Mouse (Mus musculus) CH12.LX (cell line): Measurements from ENCODE around the gene Slc48a1. TPM values are rescaled to one million over a fixed set of nuclear protein-coding genes. Genes with fewer than 3 reads are reported as not detected.

Experiments used
- DNase-seq: peaks from one replicate; pipeline ENCODE4 v3.0.0-alpha.2; 2013; ENCODE audit errors: extremely low read depth
- H3K27ac ChIP-seq: 2 replicates; pipeline ENCODE4 v1.5.1; 2012; ENCODE audit warnings: low read depth, mild to moderate bottlenecking, control low read depth, moderate library complexity; ENCODE audit not compliant: insufficient read depth
- H3K27me3 ChIP-seq: replicated peaks from 2 replicates; pipeline ENCODE3; 2012; ENCODE audit warnings: inconsistent platforms
- H3K36me3 ChIP-seq, 2 experiments: replicated peaks in 1 of 2; 2 replicates each; pipeline versions ENCODE3 to v1.6.1; 2012; ENCODE audit warnings: inconsistent platforms in 1 of 2, low read length in 1 of 2, mild to moderate bottlenecking in 1 of 2, mixed read lengths in 1 of 2, moderate library complexity in 1 of 2; ENCODE audit not compliant: control insufficient read depth in 1 of 2, insufficient read depth in 1 of 2
- H3K4me1 ChIP-seq, 2 experiments: 2 replicates each; pipeline ENCODE4 v1.6.1; 2012; ENCODE audit warnings: inconsistent platforms in 1 of 2, moderate library complexity in 1 of 2; ENCODE audit not compliant: insufficient read depth in 2 of 2, control insufficient read depth in 1 of 2
- H3K4me2 ChIP-seq: 2 replicates; pipeline ENCODE4 v1.6.1; 2012; ENCODE audit warnings: low read depth, mild to moderate bottlenecking, control low read depth; ENCODE audit not compliant: poor library complexity, insufficient read depth, severe bottlenecking
- H3K4me3 ChIP-seq, 3 experiments: fragments of 150-350 bp in 1 of 3; sonication (generic) in 1 of 3; replicated peaks in 1 of 3; 2 replicates each; pipeline versions ENCODE3 to v1.5.1; 2011 to 2012; ENCODE audit warnings: low read depth in 2 of 3, low read length in 2 of 3, mild to moderate bottlenecking in 2 of 3, moderate library complexity in 2 of 3, control low read depth in 1 of 3, improper control_type of control experiment in 1 of 3, inconsistent platforms in 1 of 3, mixed read lengths in 1 of 3; ENCODE audit not compliant: poor library complexity in 1 of 3
- H3K79me2 ChIP-seq: replicated peaks from 2 replicates; pipeline ENCODE4 v1.6.1; 2012; ENCODE audit warnings: mild to moderate bottlenecking, moderate library complexity; ENCODE audit not compliant: control insufficient read depth, poor library complexity, insufficient read depth, severe bottlenecking; ENCODE audit errors: extremely low read depth
- H3K9ac ChIP-seq: 2 replicates; pipeline ENCODE4 v1.6.1; 2012; ENCODE audit warnings: low read depth, mild to moderate bottlenecking, control low read depth, moderate library complexity; ENCODE audit not compliant: insufficient read depth
- H3K9me3 ChIP-seq: replicated peaks from 2 replicates; pipeline ENCODE3; 2012; ENCODE audit warnings: low read length, inconsistent platforms, mixed read lengths
- BHLHE40 ChIP-seq: IDR thresholded peaks from 2 replicates; pipeline ENCODE4 v1.6.1; 2011; ENCODE audit warnings: mild to moderate bottlenecking, low read depth, low read length, improper control_type of control experiment
- CTCF ChIP-seq, 2 experiments: IDR thresholded peaks in 1 of 2; conservative IDR thresholded peaks in 1 of 2; 2 replicates each; pipeline ENCODE4 v1.5.1; 2011 to 2012; ENCODE audit warnings: low read depth in 2 of 2, low read length in 2 of 2, improper control_type of control experiment in 1 of 2, inconsistent platforms in 1 of 2, mild to moderate bottlenecking in 1 of 2, moderate library complexity in 1 of 2
- EP300 ChIP-seq: IDR thresholded peaks from 2 replicates; pipeline ENCODE4 v1.6.1; 2011; ENCODE audit warnings: low read length, improper control_type of control experiment
- HCFC1 ChIP-seq: IDR thresholded peaks from 2 replicates; pipeline ENCODE4 v1.6.1; 2012; ENCODE audit warnings: low read depth, mild to moderate bottlenecking, inconsistent platforms, low read length, improper control_type of control experiment
- IRF4 ChIP-seq: IDR thresholded peaks from 2 replicates; pipeline ENCODE4 v1.6.1; 2014; ENCODE audit warnings: low read depth, mild to moderate bottlenecking, inconsistent platforms, low read length, improper control_type of control experiment
- JUND ChIP-seq: conservative IDR thresholded peaks from 2 replicates; pipeline ENCODE4 v1.6.1; 2011; ENCODE audit warnings: low read depth, low read length, improper control_type of control experiment
- MAFK ChIP-seq: IDR thresholded peaks from 2 replicates; pipeline ENCODE4 v1.6.1; 2011; ENCODE audit warnings: low read length, improper control_type of control experiment; ENCODE audit not compliant: insufficient replicate concordance
- MEF2A ChIP-seq: IDR thresholded peaks from 2 replicates; pipeline ENCODE4 v1.6.1; 2014; ENCODE audit warnings: low read depth, mild to moderate bottlenecking, inconsistent platforms, low read length, improper control_type of control experiment, borderline replicate concordance
- NRF1 ChIP-seq: IDR thresholded peaks from 2 replicates; pipeline ENCODE4 v1.6.1; 2014; ENCODE audit warnings: low read depth, mild to moderate bottlenecking, inconsistent platforms, low read length, improper control_type of control experiment, moderate library complexity
- PAX5 ChIP-seq: IDR thresholded peaks from 2 replicates; pipeline ENCODE4 v1.6.1; 2012; ENCODE audit warnings: low read length, inconsistent platforms, mixed read lengths
- RAD21 ChIP-seq: IDR thresholded peaks from 2 replicates; pipeline ENCODE4 v1.6.1; 2011; ENCODE audit warnings: low read depth, mild to moderate bottlenecking, low read length, improper control_type of control experiment, moderate library complexity
- RCOR1 ChIP-seq: conservative IDR thresholded peaks from 2 replicates; pipeline ENCODE4 v1.6.1; 2012; ENCODE audit warnings: low read depth, mild to moderate bottlenecking, inconsistent platforms, low read length, improper control_type of control experiment
- SIN3A ChIP-seq: IDR thresholded peaks from 2 replicates; pipeline ENCODE4 v1.6.1; 2012; ENCODE audit warnings: low read length, improper control_type of control experiment, inconsistent platforms
- SMC3 ChIP-seq: IDR thresholded peaks from 2 replicates; pipeline ENCODE4 v1.6.1; 2011; ENCODE audit warnings: low read depth, low read length, improper control_type of control experiment
- TBP ChIP-seq: conservative IDR thresholded peaks from 2 replicates; pipeline ENCODE4 v1.6.1; 2011; ENCODE audit warnings: low read depth, low read length, improper control_type of control experiment
- TCF12 ChIP-seq: IDR thresholded peaks from 2 replicates; pipeline ENCODE4 v1.6.1; 2014; ENCODE audit warnings: low read depth, mild to moderate bottlenecking, inconsistent platforms, low read length, improper control_type of control experiment
- USF2 ChIP-seq: conservative IDR thresholded peaks from 2 replicates; pipeline ENCODE4 v1.6.1; 2011; ENCODE audit warnings: low read depth, low read length, improper control_type of control experiment
- ZC3H11A ChIP-seq: IDR thresholded peaks from 2 replicates; pipeline ENCODE4 v1.6.1; 2012; ENCODE audit warnings: low read depth, mild to moderate bottlenecking, inconsistent platforms, low read length, improper control_type of control experiment
- ZNF384 ChIP-seq: IDR thresholded peaks from 2 replicates; pipeline ENCODE4 v1.6.1; 2012; ENCODE audit warnings: low read depth, low read length, improper control_type of control experiment, inconsistent platforms
- dilution Hi-C: fragments of 300-500 bp; cut with MboI; formaldehyde crosslinking; loops from 2 replicates; pipeline ENCODE4 v1.14.3; 2020; ENCODE audit warnings: low sequenced_read_pairs; ENCODE audit not compliant: extremely low pct_unique_long_range_greater_than_20kb, extremely low pct_ligation_motif_present
- in situ Hi-C: fragments of 300-500 bp; cut with MboI; formaldehyde crosslinking; loops from 3 replicates; pipeline ENCODE4 v1.14.3; 2019; ENCODE audit warnings: low sequenced_read_pairs, low pct_ligation_motif_present, low pct_unique_long_range_greater_than_20kb, mixed read lengths
- polyA plus RNA-seq: library from polyadenylated mRNA; unstranded; fragments of >175 nt; gene quantifications from 2 replicates; pipeline ENCODE4 v1.2.1, GENCODE M21; 2012; ENCODE audit warnings: low read depth; ENCODE audit not compliant: insufficient read length
- total RNA-seq, 2 experiments: library from RNA; depleted of rRNA; stranded (reverse); fragments of 300-350 nt in 1 of 2; fragments of >200 nt in 1 of 2; gene quantifications; 2 replicates each; pipeline ENCODE4 v1.2.3; 2012 to 2014

The Slc48a1 gene
- total and polyA plus RNA-seq, 3 experiments, result 23.2 to 56.0 (median 39.4) TPM

GRCm38 (mm10) chr15:97776514-97776913 lies 1.8 kb upstream of the Slc48a1 start:
- dilution Hi-C loops, result loop anchor here (25.0 kb wide), 1 partner anchor 186 kb away; the partner anchor contains the start of gene Tmem106c
- H3K36me3 ChIP-seq, result no peaks in the 10 kb centered on the region
- H3K4me2 ChIP-seq, result 0 out of 2 replicates have a peak overlapping the region, but pooled peaks have one; percentile 18
- H3K4me3 ChIP-seq, result no peak overlapping the region
- TF ChIP-seq CTCF (conservative IDR thresholded peaks at IDR 0.05 in 1 of 2, IDR thresholded peaks at IDR 0.05 in 1 of 2; ENCODE audit: low read depth in 2 of 2, low read length in 2 of 2) (peak; percentile 90 to 92), BHLHE40 (no peak), IRF4 (no peak), HCFC1 (peak; percentile 36; the same call in 1 of the 2 replicates), ZNF384 (no peak), ZC3H11A (peak; percentile 82), MEF2A (0 out of 2 replicates have a peak, but pooled peaks have one; percentile 29), RAD21 (peak; percentile 96), MAFK (peak; percentile 27; the same call in 1 of the 2 replicates), JUND (no peak), TBP (no peak), PAX5 (no peak), NRF1 (peak; percentile 32; the same call in 1 of the 2 replicates), RCOR1 (no peak), SMC3 (peak; percentile 97), SIN3A (no peak), USF2 (no peak), TCF12 (0 out of 2 replicates have a peak, but pooled peaks have one; percentile 19), EP300 (no peak)
- H3K4me1 ChIP-seq, result peaks cover 12 to 49% of the 10 kb centered on the region in 2 experiments
- peaks cover 2% of the 10 kb centered on the region for H3K27me3 ChIP-seq
- H3K9me3 ChIP-seq, result no peaks in the 10 kb centered on the region
- H3K9ac ChIP-seq, result no peak overlapping the region; the same call in 1 of the 2 replicates
- in situ Hi-C loops, result loop anchor here (5.0 kb wide), 1 partner anchor 59 kb away; no protein-coding TSS in a partner anchor
- peak; percentile 80 for DNase-seq
- H3K79me2 ChIP-seq, result no peaks in the 10 kb centered on the region
- no peak overlapping the region for H3K27ac ChIP-seq

GRCm38 (mm10) chr15:97776919-97777318 lies 1.4 kb upstream of the Slc48a1 start:
- in situ Hi-C loops, result loop anchor here (5.0 kb wide), 1 partner anchor 60 kb away; no protein-coding TSS in a partner anchor
- Histone ChIP-seq H3K27ac (no peak overlapping the region), H3K4me2 (no peak overlapping the region), H3K9me3 (no peaks in the 10 kb centered on the region), H3K4me1 (peaks cover 12 to 49% of the 10 kb centered on the region in 2 experiments), H3K36me3 (no peaks in the 10 kb centered on the region), H3K79me2 (no peaks in the 10 kb centered on the region), H3K27me3 (peaks cover 2% of the 10 kb centered on the region), H3K9ac (no peak overlapping the region), H3K4me3 (no peak overlapping the region)
- DNase-seq, result no peak
- dilution Hi-C loops, result loop anchor here (25.0 kb wide), 1 partner anchor 185 kb away; the partner anchor contains the start of gene Tmem106c
- no peak for TF ChIP-seq USF2
- TF ChIP-seq NRF1, result 0 out of 2 replicates have a peak, but pooled peaks have one; percentile 4
